Mouse (Mus musculus) liver, embryonic 14.5 days (tissue): ENCODE data around the gene Pop7. TPM values are rescaled to one million over a fixed set of nuclear protein-coding genes. Genes with fewer than 3 reads are reported as not detected.

ENCODE experiments used
- ATAC-seq: fragments of 200-750 bp; cut with Nextera tagmentation; 2 replicates; pipeline ENCODE4 v1.8.0; 2017; ENCODE audit warnings: moderate number of reproducible peaks, mild to moderate bottlenecking, moderate library complexity; ENCODE audit not compliant: insufficient read depth
- DNase-seq, 3 experiments: peaks; one replicate each; pipeline ENCODE4 v3.0.0-alpha.2; 2012 to 2013; ENCODE audit warnings: low read depth in 3 of 3, low spot score in 3 of 3
- H3K27ac ChIP-seq: fragments of 300-500 bp; sonication (generic); 2 replicates; pipeline ENCODE4 v1.5.1; 2014; ENCODE audit warnings: moderate library complexity, mild to moderate bottlenecking, control low read depth, inconsistent platforms
- H3K27me3 ChIP-seq: fragments of 300-500 bp; sonication (generic); 2 replicates; pipeline ENCODE4 v1.6.1; 2014; ENCODE audit warnings: mild to moderate bottlenecking, low read length, moderate library complexity; ENCODE audit not compliant: control insufficient read depth, insufficient read depth
- H3K36me3 ChIP-seq: fragments of 300-500 bp; sonication (generic); replicated peaks from 2 replicates; pipeline ENCODE4 v1.6.1; 2014; ENCODE audit warnings: low read depth; ENCODE audit not compliant: control insufficient read depth, insufficient read depth
- H3K4me1 ChIP-seq, 2 experiments: fragments of 200-500 bp in 1 of 2; fragments of 300-500 bp in 1 of 2; sonication (generic) in 1 of 2; replicated peaks; 2 replicates each; pipeline ENCODE4 v1.6.1; 2012 to 2014; ENCODE audit warnings: antibody characterized with exemption in 1 of 2, inconsistent platforms in 1 of 2, low read length in 1 of 2; ENCODE audit not compliant: control insufficient read depth in 2 of 2, insufficient read depth in 2 of 2
- H3K4me2 ChIP-seq: fragments of 300-500 bp; sonication (generic); 2 replicates; pipeline ENCODE4 v1.6.1; 2014; ENCODE audit warnings: low read depth, mild to moderate bottlenecking, control low read depth, moderate library complexity
- H3K4me3 ChIP-seq, 2 experiments: fragments of 200-500 bp in 1 of 2; fragments of 300-500 bp in 1 of 2; sonication (generic) in 1 of 2; 2 replicates each; pipeline ENCODE4 v1.5.1; 2012 to 2014; ENCODE audit warnings: low read depth in 2 of 2, low read length in 2 of 2, mild to moderate bottlenecking in 2 of 2, control low read depth in 1 of 2, inconsistent platforms in 1 of 2, moderate library complexity in 1 of 2; ENCODE audit not compliant: insufficient read depth in 1 of 2
- H3K9ac ChIP-seq: fragments of 300-500 bp; sonication (generic); replicated peaks from 2 replicates; pipeline ENCODE4 v1.6.1; 2014; ENCODE audit warnings: mild to moderate bottlenecking, control low read depth, moderate library complexity
- H3K9me3 ChIP-seq: fragments of 300-500 bp; sonication (generic); 2 replicates; pipeline ENCODE4 v1.6.1; 2016; ENCODE audit warnings: low read length, mixed read lengths; ENCODE audit not compliant: control insufficient read depth
- CTCF ChIP-seq: IDR thresholded peaks from 2 replicates; pipeline ENCODE4 v1.5.1; 2016; ENCODE audit warnings: antibody characterized with exemption, low read depth, control low read depth
- EP300 ChIP-seq: IDR thresholded peaks from 2 replicates; pipeline ENCODE4 v1.6.1; 2016; ENCODE audit warnings: antibody characterized with exemption, low read depth
- WGBS: fragments of 180-500 bp; shearing (Covaris S2); extraction: QIAGEN DNeasy Blood & Tissue Kit; methylation state at CpG from one replicate; pipeline ENCODE4 v1.1.7; 2014; ENCODE audit not compliant: insufficient replicate concordance; 5-methylcytosine and 5-hydroxymethylcytosine counted together
- microRNA-seq: library from miRNA; unstranded; fragments of <30 nt; microRNA quantifications from one replicate; pipeline ENCODE4, GENCODE M21; 2016
- polyA plus RNA-seq, 2 experiments: library from polyadenylated mRNA; depleted of rRNA in 1 of 2; stranded (reverse) in 1 of 2; unstranded in 1 of 2; fragments of >200 nt; fragmentation: Nextera tagmentation in 1 of 2; extraction: Ambion mirVana in 1 of 2; gene quantifications; 2 replicates each; pipeline versions ENCODE4 v1.2.1 to v1.2.3; 2012 to 2014

Gene Pop7
- polyA plus RNA-seq, 2 experiments: 25.3 to 36.5 TPM

DNA sequence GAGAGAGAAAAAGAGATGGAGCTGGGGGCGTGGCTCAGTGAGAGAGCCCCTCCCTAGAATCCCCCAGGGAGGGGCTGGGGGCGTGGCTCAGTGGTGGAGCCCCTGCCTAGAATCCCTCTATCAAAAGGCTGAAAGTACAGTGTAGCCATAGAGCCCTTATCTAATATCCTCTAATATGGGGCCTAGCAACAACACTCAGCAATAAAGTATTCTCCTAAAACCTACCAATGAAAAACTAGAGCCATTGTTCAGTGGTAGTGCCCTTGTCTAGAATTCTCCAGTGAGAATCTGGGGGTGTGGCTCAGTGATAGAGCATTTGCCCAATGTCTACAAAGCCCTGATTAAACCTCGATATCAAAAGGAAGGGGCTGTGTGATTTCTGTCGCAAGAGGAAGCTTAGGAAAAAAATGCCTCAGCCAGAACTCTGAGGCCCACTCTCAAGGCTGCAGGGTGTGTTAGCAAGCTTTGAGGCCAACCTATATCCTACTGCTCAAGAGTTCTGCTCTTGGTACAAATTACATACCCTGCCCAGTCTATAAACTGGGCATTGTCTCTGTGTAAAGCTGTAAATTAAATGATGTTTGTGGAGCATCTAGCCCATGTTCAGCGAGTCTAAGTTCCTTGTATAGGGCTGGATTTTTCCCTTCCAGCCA lies 29.9 kb downstream of the Pop7 start:
- no peak overlapping the region for H3K4me2 ChIP-seq
- no peaks in the 10 kb centered on the region for H3K27me3 ChIP-seq
- no peak for ATAC-seq
- TF ChIP-seq CTCF (no peak), EP300 (no peak)
- no peak overlapping the region for H3K4me3 ChIP-seq
- H3K27ac ChIP-seq: no peak overlapping the region
- no peak for DNase-seq
- no peaks in the 10 kb centered on the region for H3K36me3 ChIP-seq
- WGBS: 24% methylated on average over 5 of the region's 5 CpGs
- H3K9me3 ChIP-seq: no peaks in the 10 kb centered on the region
- H3K4me1 ChIP-seq: peaks cover 0 to 2% of the 10 kb centered on the region in 2 experiments; a peak in 1 of 4 replicates
- no peak overlapping the region for H3K9ac ChIP-seq

DNA sequence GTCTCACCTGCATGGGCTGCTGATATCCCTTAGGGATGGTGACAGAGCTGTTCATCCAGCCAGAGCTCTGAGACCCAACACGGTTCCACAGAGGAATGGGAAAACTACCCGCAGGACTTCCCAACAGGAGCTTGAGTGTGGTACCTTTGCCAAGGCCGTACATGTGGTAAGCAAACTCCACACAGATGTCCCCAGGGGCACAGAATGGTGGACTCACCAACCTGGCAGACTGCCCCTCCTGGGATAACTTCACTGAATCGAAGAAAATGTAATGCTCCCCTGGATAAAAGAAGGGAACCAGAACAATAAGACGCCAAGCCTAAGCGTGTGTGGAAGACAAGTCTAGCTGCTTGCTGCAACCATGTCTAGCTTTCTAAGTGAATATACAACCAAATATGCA lies 35.4 kb downstream of the Pop7 start:
- no peaks in the 10 kb centered on the region for H3K9me3 ChIP-seq
- DNase-seq (no peak), ATAC-seq (no peak)
- no peak for TF ChIP-seq CTCF
- TF ChIP-seq EP300: no peak
- H3K4me3 ChIP-seq: no peak overlapping the region
- no peak overlapping the region for H3K9ac ChIP-seq
- H3K4me2 ChIP-seq: no peak overlapping the region
- H3K36me3 ChIP-seq: no peaks in the 10 kb centered on the region
- 82% methylated on average over 6 of the region's 6 CpGs for WGBS
- H3K27me3 ChIP-seq: no peaks in the 10 kb centered on the region
- H3K27ac ChIP-seq: no peak overlapping the region
- H3K4me1 ChIP-seq: no peaks in the 10 kb centered on the region

DNA sequence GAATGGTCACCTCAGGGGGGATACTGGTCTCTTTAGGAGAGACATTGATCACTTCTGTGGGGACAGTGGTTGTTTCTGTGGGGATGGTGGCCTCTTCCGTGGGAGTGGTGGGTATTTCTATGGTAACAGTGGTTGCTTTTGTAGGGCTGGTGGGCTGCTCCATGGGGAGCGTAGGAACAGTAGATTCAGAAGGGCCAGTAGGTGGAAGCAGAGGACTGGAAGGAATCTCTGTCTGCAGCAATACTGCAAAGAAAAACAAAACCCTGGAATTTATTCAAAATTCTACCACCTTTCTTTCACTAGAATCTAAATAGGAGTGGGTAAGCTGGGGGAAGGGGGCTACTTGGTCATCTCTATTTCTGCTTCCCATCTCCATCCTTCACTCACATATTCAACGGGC lies 37.3 kb downstream of the Pop7 start:
- Histone ChIP-seq H3K9ac (no peak overlapping the region), H3K4me3 (no peak overlapping the region), H3K36me3 (no peaks in the 10 kb centered on the region), H3K4me1 (no peaks in the 10 kb centered on the region), H3K27me3 (no peaks in the 10 kb centered on the region), H3K9me3 (no peaks in the 10 kb centered on the region), H3K4me2 (no peak overlapping the region), H3K27ac (no peak overlapping the region)
- 0 out of 2 replicates have a peak, but pooled peaks have one; percentile 8 for TF ChIP-seq CTCF
- TF ChIP-seq EP300: no peak
- 39% methylated on average over 3 of the region's 3 CpGs for WGBS
- ATAC-seq (no peak), DNase-seq (no peak)

- Histone ChIP-seq H3K4me2 (no peak overlapping the region), H3K9me3 (no peaks in the 10 kb centered on the region), H3K4me3 (no peak overlapping the region), H3K9ac (no peak overlapping the region), H3K36me3 (no peaks in the 10 kb centered on the region), H3K27ac (no peak overlapping the region), H3K27me3 (no peaks in the 10 kb centered on the region), H3K4me1 (peaks cover 0 to 1% of the 10 kb centered on the region in 2 experiments; a peak in 1 of 4 replicates)
- peak in 2 of 3 experiments; percentile 11 to 18 for DNase-seq
- TF ChIP-seq CTCF (0 out of 2 replicates have a peak, but pooled peaks have one; percentile 5), EP300 (no peak)
- ATAC-seq: peak; percentile 57; the same call in 1 of the 2 replicates
- WGBS: 41% methylated on average over 7 of the region's 7 CpGs
These were observed 46.3 kb downstream of the Pop7 start for GRCm38 (mm10) chr5:137455866-137456591.

GRCm38 (mm10) chr5:137455206-137455605 lies 47.1 kb downstream of the Pop7 start:
- Histone ChIP-seq H3K4me1 (peaks cover 0 to 1% of the 10 kb centered on the region in 2 experiments; a peak in 1 of 4 replicates), H3K9me3 (no peaks in the 10 kb centered on the region), H3K4me3 (no peak overlapping the region), H3K9ac (no peak overlapping the region), H3K36me3 (no peaks in the 10 kb centered on the region), H3K27me3 (no peaks in the 10 kb centered on the region), H3K27ac (no peak overlapping the region), H3K4me2 (no peak overlapping the region)
- 23% methylated on average over 6 of the region's 6 CpGs for WGBS
- no peak for TF ChIP-seq CTCF
- no peak for TF ChIP-seq EP300
- DNase-seq (no peak), ATAC-seq (no peak)

Small RNA genes within 50 kb of the gene (microRNA-seq; reads per million reads assigned to microRNA genes)
- gene Mir6418: not detected

Other genes starting within 250 kb of the Pop7 start
- 18.1 and 20.5 TPM in 2 replicates for gene Ache, start 215.0 kb downstream of the Pop7 start, polyA plus RNA-seq (2012; rRNA removed)
- gene Ache, start 215.0 kb downstream of the Pop7 start, polyA plus RNA-seq (2014; fragmentation: Nextera tagmentation; extraction: Ambion mirVana): 12.4 and 16.6 TPM in 2 replicates
- 8.2 and 9.4 TPM in 2 replicates for gene Ufsp1, start 207.9 kb downstream of the Pop7 start, polyA plus RNA-seq (2012; rRNA removed)
- gene Ufsp1, start 207.9 kb downstream of the Pop7 start, polyA plus RNA-seq (2014; fragmentation: Nextera tagmentation; extraction: Ambion mirVana): 6.3 and 7.9 TPM in 2 replicates
- 64.1 and 93.4 TPM in 2 replicates for gene Srrt, start 194.8 kb downstream of the Pop7 start, polyA plus RNA-seq (2012; rRNA removed)
- gene Srrt, start 194.8 kb downstream of the Pop7 start, polyA plus RNA-seq (2014; fragmentation: Nextera tagmentation; extraction: Ambion mirVana): 50.2 and 56.0 TPM in 2 replicates
- 6.7 and 7.2 TPM in 2 replicates for gene Trip6, start 188.1 kb downstream of the Pop7 start, polyA plus RNA-seq (2012; rRNA removed)
- gene Trip6, start 188.1 kb downstream of the Pop7 start, polyA plus RNA-seq (2014; fragmentation: Nextera tagmentation; extraction: Ambion mirVana): 4.9 and 6.4 TPM in 2 replicates
- 2.2 and 2.4 TPM in 2 replicates for gene Slc12a9, start 168.9 kb downstream of the Pop7 start, polyA plus RNA-seq (2012; rRNA removed)
- gene Slc12a9, start 168.9 kb downstream of the Pop7 start, polyA plus RNA-seq (2014; fragmentation: Nextera tagmentation; extraction: Ambion mirVana): 1.2 TPM in 2 replicates
- 7.8 and 8.2 TPM in 2 replicates for gene Ephb4, start 152.4 kb downstream of the Pop7 start, polyA plus RNA-seq (2012; rRNA removed)
- 5.7 and 6.6 TPM in 2 replicates for gene Ephb4, start 152.4 kb downstream of the Pop7 start, polyA plus RNA-seq (2014; fragmentation: Nextera tagmentation; extraction: Ambion mirVana)
- 0.19 and 0.22 TPM in 2 replicates for gene Zan, start 25.5 kb downstream of the Pop7 start, polyA plus RNA-seq (2012; rRNA removed)
- gene Zan, start 25.5 kb downstream of the Pop7 start, polyA plus RNA-seq (2014; fragmentation: Nextera tagmentation; extraction: Ambion mirVana): 0.06 and 0.13 TPM in 2 replicates
- gene Gigyf1, start 16.0 kb upstream of the Pop7 start, polyA plus RNA-seq (2012; rRNA removed): 4.6 and 5.7 TPM in 2 replicates
- gene Gigyf1, start 16.0 kb upstream of the Pop7 start, polyA plus RNA-seq (2014; fragmentation: Nextera tagmentation; extraction: Ambion mirVana): 2.1 and 2.8 TPM in 2 replicates
- 0.40 and 0.47 TPM in 2 replicates for gene Epo, start 30.7 kb upstream of the Pop7 start, polyA plus RNA-seq (2012; rRNA removed)
- 0.62 and 0.85 TPM in 2 replicates for gene Epo, start 30.7 kb upstream of the Pop7 start, polyA plus RNA-seq (2014; fragmentation: Nextera tagmentation; extraction: Ambion mirVana)
- 211 and 215 TPM in 2 replicates for gene Gnb2, start 31.0 kb upstream of the Pop7 start, polyA plus RNA-seq (2012; rRNA removed)
- 151 and 157 TPM in 2 replicates for gene Gnb2, start 31.0 kb upstream of the Pop7 start, polyA plus RNA-seq (2014; fragmentation: Nextera tagmentation; extraction: Ambion mirVana)
- 0.15 TPM in 1 of 2 replicates, not detected in the other for gene Actl6b, start 51.0 kb upstream of the Pop7 start, polyA plus RNA-seq (2012; rRNA removed)
- gene Actl6b, start 51.0 kb upstream of the Pop7 start, polyA plus RNA-seq (2014; fragmentation: Nextera tagmentation; extraction: Ambion mirVana): not detected in 2 replicates
- 45.7 and 49.5 TPM in 2 replicates for gene Tfr2, start 67.3 kb upstream of the Pop7 start, polyA plus RNA-seq (2012; rRNA removed)
- 37.6 and 41.1 TPM in 2 replicates for gene Tfr2, start 67.3 kb upstream of the Pop7 start, polyA plus RNA-seq (2014; fragmentation: Nextera tagmentation; extraction: Ambion mirVana)
- gene Mospd3, start 98.5 kb upstream of the Pop7 start, polyA plus RNA-seq (2012; rRNA removed): 34.9 and 45.5 TPM in 2 replicates
- gene Mospd3, start 98.5 kb upstream of the Pop7 start, polyA plus RNA-seq (2014; fragmentation: Nextera tagmentation; extraction: Ambion mirVana): 33.8 and 38.4 TPM in 2 replicates
- gene Pcolce, start 111.3 kb upstream of the Pop7 start, polyA plus RNA-seq (2012; rRNA removed): 11.7 and 12.2 TPM in 2 replicates
- 11.6 and 12.8 TPM in 2 replicates for gene Pcolce, start 111.3 kb upstream of the Pop7 start, polyA plus RNA-seq (2014; fragmentation: Nextera tagmentation; extraction: Ambion mirVana)
- 0.02 and 0.04 TPM in 2 replicates for gene Fbxo24, start 126.5 kb upstream of the Pop7 start, polyA plus RNA-seq (2012; rRNA removed)
- gene Fbxo24, start 126.5 kb upstream of the Pop7 start, polyA plus RNA-seq (2014; fragmentation: Nextera tagmentation; extraction: Ambion mirVana): 0.05 TPM in 1 of 2 replicates, not detected in the other
- 13.9 and 16.1 TPM in 2 replicates for gene Lrch4, start 126.6 kb upstream of the Pop7 start, polyA plus RNA-seq (2012; rRNA removed)
- 21.7 and 23.6 TPM in 2 replicates for gene Lrch4, start 126.6 kb upstream of the Pop7 start, polyA plus RNA-seq (2014; fragmentation: Nextera tagmentation; extraction: Ambion mirVana)
- gene Gm20605, start 126.7 kb upstream of the Pop7 start, polyA plus RNA-seq (2012; rRNA removed): 5.5 and 6.0 TPM in 2 replicates
- 3.2 and 3.9 TPM in 2 replicates for gene Gm20605, start 126.7 kb upstream of the Pop7 start, polyA plus RNA-seq (2014; fragmentation: Nextera tagmentation; extraction: Ambion mirVana)
- gene Sap25, start 138.8 kb upstream of the Pop7 start, polyA plus RNA-seq (2012; rRNA removed): 12.7 and 13.7 TPM in 2 replicates
- 2.3 and 2.9 TPM in 2 replicates for gene Sap25, start 138.8 kb upstream of the Pop7 start, polyA plus RNA-seq (2014; fragmentation: Nextera tagmentation; extraction: Ambion mirVana)
- 0.02 TPM in 2 replicates for gene Irs3, start 143.2 kb upstream of the Pop7 start, polyA plus RNA-seq (2012; rRNA removed)
- gene Irs3, start 143.2 kb upstream of the Pop7 start, polyA plus RNA-seq (2014; fragmentation: Nextera tagmentation; extraction: Ambion mirVana): not detected in 2 replicates
- 22.4 and 24.6 TPM in 2 replicates for gene Agfg2, start 182.2 kb upstream of the Pop7 start, polyA plus RNA-seq (2012; rRNA removed)
- 20.5 and 24.7 TPM in 2 replicates for gene Agfg2, start 182.2 kb upstream of the Pop7 start, polyA plus RNA-seq (2014; fragmentation: Nextera tagmentation; extraction: Ambion mirVana)
- 0.96 and 1.2 TPM in 2 replicates for gene Nyap1, start 239.1 kb upstream of the Pop7 start, polyA plus RNA-seq (2012; rRNA removed)
- gene Nyap1, start 239.1 kb upstream of the Pop7 start, polyA plus RNA-seq (2014; fragmentation: Nextera tagmentation; extraction: Ambion mirVana): 0.03 and 0.05 TPM in 2 replicates
- 23.0 and 26.8 TPM in 2 replicates for gene Tsc22d4, start 243.2 kb upstream of the Pop7 start, polyA plus RNA-seq (2012; rRNA removed)
- 49.7 and 62.2 TPM in 2 replicates for gene Tsc22d4, start 243.2 kb upstream of the Pop7 start, polyA plus RNA-seq (2014; fragmentation: Nextera tagmentation; extraction: Ambion mirVana)